In genomic region chr8:66332206-66332605, GRCm38 (mm10) we compare ENCODE assay signal across 24 mouse cellular contexts.
DNase-seq lines count a peak whose midpoint lies in the region; ATAC-seq and TF ChIP-seq lines count a peak whose summit lies in the region.
"Had no signal": no experiment of that assay in that cellular context is flagged by ENCODE, and none has a peak within 500 bp of the region (broad histone marks: within the 10 kb centered on the region; RNA-seq: fewer than 3 reads in every experiment).

No protein-coding gene starts in this region.

- H3K36me3 ChIP-seq in spleen, adult 2 months (ENCODE audit: control insufficient read depth, insufficient read depth, low read length) = no peaks in the 10 kb centered on the region
- H3K36me3 ChIP-seq in CH12.LX (replicated peaks in 1 of 2; ENCODE audit: control insufficient read depth in 1 of 2, insufficient read depth in 1 of 2, low read length in 1 of 2) = no peaks in the 10 kb centered on the region
- no peaks in the 10 kb centered on the region for H3K36me3 ChIP-seq in splenic B cell, adult 2 months (ENCODE audit: control insufficient read depth, insufficient read depth, low read length, poor library complexity, severe bottlenecking)
- H3K36me3 ChIP-seq: embryonic facial prominence, embryonic 15.5 days; forebrain, embryonic 10.5 days; heart, embryonic 13.5 days had no signal

- 0 out of 2 replicates have a peak, but pooled peaks have one; percentile 23 for TF ChIP-seq EP300 in CH12.LX (IDR thresholded peaks at IDR 0.05; ENCODE audit: low read length)

- DNase-seq in spleen, adult 2 months (ENCODE audit: low read depth in 1 of 2, low spot score in 2 of 2) = peak in 1 of 2 experiments; percentile 21
- no peak for DNase-seq in spleen, adult 12 weeks (ENCODE audit: low spot score)
- no peak for DNase-seq in CH12.LX (ENCODE audit: extremely low read depth)
- DNase-seq in splenic B cell, adult 2 months (ENCODE audit: low read depth, low spot score) = peak; percentile 66
- no peak for DNase-seq in adrenal gland, postnatal 25 days
- DNase-seq in left cerebral cortex, adult 11 months (ENCODE audit: low spot score) = no peak
- DNase-seq: adrenal gland, postnatal 14 days; cerebellum, adult 18-20 months; cerebellum, adult 9-11 months; cerebellum, postnatal 36 days; embryo, embryonic 11 days; gastrocnemius, postnatal 14 days; heart, postnatal 36 days had no signal

- peak; percentile 83 for ATAC-seq in megakaryocyte, adult 5-6 weeks (ENCODE audit: poor library complexity, severe bottlenecking)
- ATAC-seq: activated CD4-positive, CD25-positive, alpha-beta regulatory T cell, adult 4 months; CD4-positive, CD25-positive, alpha-beta regulatory T cell, adult 4 months; forebrain, embryonic 16.5 days; hindbrain, embryonic 16.5 days; inflammation-experienced regulatory T-cells, adult 6 months; Patski had no signal

- H3K4me3 ChIP-seq in spleen, adult 2 months (ENCODE audit: extremely low read depth, insufficient read depth, insufficient read length) = no peak overlapping the region
- no peak overlapping the region for H3K4me3 ChIP-seq in CH12.LX (replicated peaks in 1 of 3; ENCODE audit: low read depth in 2 of 3, low read length in 2 of 3, poor library complexity in 1 of 3)
- H3K4me3 ChIP-seq: embryonic facial prominence, embryonic 15.5 days; erythroblast, embryonic 14.5 days; forebrain, embryonic 10.5 days; heart, embryonic 13.5 days had no signal

- H3K79me2 ChIP-seq in CH12.LX (replicated peaks; ENCODE audit: control insufficient read depth, extremely low read depth, insufficient read depth, poor library complexity, severe bottlenecking) = no peaks in the 10 kb centered on the region

- no peak for TF ChIP-seq POLR2A in spleen, adult 2 months (IDR thresholded peaks at IDR 0.05; ENCODE audit: low read depth, low read length)
- TF ChIP-seq POLR2A in CH12.LX (IDR thresholded peaks at IDR 0.05; ENCODE audit: low read depth, low read length) = no peak

- TF ChIP-seq CTCF in spleen, adult 2 months (IDR thresholded peaks at IDR 0.05; ENCODE audit: extremely low read depth, insufficient read depth, insufficient read length, insufficient replicate concordance) = no peak
- TF ChIP-seq CTCF in CH12.LX (conservative IDR thresholded peaks at IDR 0.05 in 1 of 2, IDR thresholded peaks at IDR 0.05 in 1 of 2; ENCODE audit: low read depth in 2 of 2, low read length in 2 of 2) = no peak

- no peak for TF ChIP-seq RAD21 in CH12.LX (IDR thresholded peaks at IDR 0.05; ENCODE audit: low read depth, low read length)

- dilution Hi-C loops in CH12.LX (cut with MboI; ENCODE audit: extremely low pct_ligation_motif_present, extremely low pct_unique_long_range_greater_than_20kb, low sequenced_read_pairs) = no loop called here

- no peaks in the 10 kb centered on the region for H3K9me3 ChIP-seq in CH12.LX (replicated peaks; ENCODE audit: low read length)
- H3K9me3 ChIP-seq: embryonic facial prominence, embryonic 15.5 days; forebrain, embryonic 10.5 days; heart, embryonic 13.5 days had no signal

- 43% methylated on average over 3 of the region's 3 CpGs for WGBS in spleen, adult 2 months

- H3K27ac ChIP-seq in spleen, adult 2 months (ENCODE audit: insufficient read depth, low read length) = peak overlapping the region; percentile 75
- H3K27ac ChIP-seq in CH12.LX (ENCODE audit: insufficient read depth, low read depth) = no peak overlapping the region
- H3K27ac ChIP-seq: embryonic facial prominence, embryonic 15.5 days; forebrain, embryonic 10.5 days; heart, embryonic 13.5 days had no signal

- peaks cover 14% of the 10 kb centered on the region for H3K4me1 ChIP-seq in spleen, adult 2 months (ENCODE audit: control insufficient read depth, insufficient read depth, insufficient read length)
- peaks cover 4 to 24% of the 10 kb centered on the region in 2 experiments for H3K4me1 ChIP-seq in CH12.LX (ENCODE audit: control insufficient read depth in 1 of 2, insufficient read depth in 2 of 2)
- H3K4me1 ChIP-seq: embryonic facial prominence, embryonic 15.5 days; forebrain, embryonic 10.5 days; heart, embryonic 13.5 days had no signal

- H3K27me3 ChIP-seq in spleen, adult 2 months (ENCODE audit: control insufficient read depth, insufficient read depth, low read length) = no peaks in the 10 kb centered on the region
- no peaks in the 10 kb centered on the region for H3K27me3 ChIP-seq in CH12.LX (replicated peaks)
- no peaks in the 10 kb centered on the region for H3K27me3 ChIP-seq in splenic B cell, adult 2 months (ENCODE audit: control insufficient read depth, insufficient read depth, low read length, poor library complexity, severe bottlenecking)
- H3K27me3 ChIP-seq: embryonic facial prominence, embryonic 15.5 days; heart, embryonic 13.5 days; Patski had no signal

- in situ Hi-C loops in CH12.LX (cut with MboI; ENCODE audit: low pct_ligation_motif_present, low pct_unique_long_range_greater_than_20kb, low sequenced_read_pairs) = no loop called here

- no peak overlapping the region for H3K9ac ChIP-seq in CH12.LX (ENCODE audit: insufficient read depth, low read depth)
- H3K9ac ChIP-seq: embryonic facial prominence, embryonic 15.5 days; heart, embryonic 13.5 days had no signal

- no peak overlapping the region for H3K4me2 ChIP-seq in CH12.LX (ENCODE audit: insufficient read depth, low read depth, poor library complexity, severe bottlenecking)
- H3K4me2 ChIP-seq: embryonic facial prominence, embryonic 15.5 days; heart, embryonic 13.5 days had no signal

TF ChIP-seq in CH12.LX, 34 proteins besides CTCF, POLR2A, EP300 and RAD21:
- no peak for TF ChIP-seq POLR2AphosphoS2 (IDR thresholded peaks at IDR 0.05; ENCODE audit: low read depth, low read length)
- TF ChIP-seq CHD2 (IDR thresholded peaks at IDR 0.05; ENCODE audit: low read length) = no peak
- 0 out of 2 replicates have a peak, but pooled peaks have one; percentile 14 for TF ChIP-seq IRF4 (IDR thresholded peaks at IDR 0.05; ENCODE audit: low read depth, low read length)
- no peak for TF ChIP-seq JUND (conservative IDR thresholded peaks at IDR 0.05; ENCODE audit: low read depth, low read length)
TF ChIP-seq in CH12.LX: peak in this region for 1.
